9 mouse cellular contexts compared by ENCODE assay signal in the genomic region with DNA sequence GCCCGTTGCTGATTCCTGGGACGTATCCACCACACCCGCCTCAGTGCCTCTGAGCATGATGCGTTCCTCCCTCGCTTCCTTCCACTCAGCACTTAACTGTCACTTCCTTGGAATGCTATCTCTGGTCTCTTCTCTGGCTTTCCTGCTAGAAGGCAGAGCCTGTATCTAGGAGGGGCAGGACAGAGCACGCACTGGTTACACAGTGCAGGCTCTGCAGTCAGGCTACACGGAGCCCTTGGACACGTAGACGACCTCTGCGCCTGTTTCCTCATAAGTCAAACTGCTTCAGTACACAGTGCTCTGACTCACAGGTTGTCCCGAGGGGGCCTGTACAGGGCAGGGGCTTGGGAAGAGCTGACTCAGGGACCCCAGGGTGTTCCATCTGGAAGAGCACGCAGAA. TPM values are rescaled to one million over a fixed set of nuclear protein-coding genes. Genes with fewer than 3 reads are reported as not detected.
DNase-seq lines count a peak whose midpoint lies in the region; ATAC-seq and TF ChIP-seq lines count a peak whose summit lies in the region.
"Had no signal": no experiment of that assay in that cellular context is flagged by ENCODE, and none has a peak within 500 bp of the region (broad histone marks: within the 10 kb centered on the region; RNA-seq: fewer than 3 reads in every experiment).

No protein-coding gene starts in this region.

- H3K27me3 ChIP-seq in hindbrain, embryonic 13.5 days: no peaks in the 10 kb centered on the region
- H3K27me3 ChIP-seq in hindbrain, embryonic 16.5 days (replicated peaks; ENCODE audit: control insufficient read depth, insufficient read depth, low read length): no peaks in the 10 kb centered on the region
- H3K27me3 ChIP-seq: midbrain, embryonic 15.5 days had no signal

- TF ChIP-seq POLR2A in embryonic fibroblast, embryonic 13.5 days (IDR thresholded peaks at IDR 0.05; ENCODE audit: low read depth, low read length): no peak; the same call in 1 of the 2 replicates

- no peak overlapping the region for H3K27ac ChIP-seq in hindbrain, embryonic 13.5 days
- H3K27ac ChIP-seq in hindbrain, embryonic 16.5 days (ENCODE audit: low read depth, low read length): no peak overlapping the region
- H3K27ac ChIP-seq in embryonic fibroblast, embryonic 13.5 days (ENCODE audit: insufficient read depth, low read length): peak overlapping the region; percentile 37; the same call in 1 of the 2 replicates
- H3K27ac ChIP-seq: midbrain, embryonic 15.5 days had no signal

- WGBS in hindbrain, embryonic 13.5 days: 85% methylated on average over 12 of the region's 12 CpGs
- WGBS in hindbrain, embryonic 16.5 days: 86% methylated on average over 12 of the region's 12 CpGs

- H3K4me2 ChIP-seq in hindbrain, embryonic 13.5 days: no peak overlapping the region
- H3K4me2 ChIP-seq in hindbrain, embryonic 16.5 days (ENCODE audit: low read length): no peak overlapping the region
- H3K4me2 ChIP-seq: midbrain, embryonic 15.5 days had no signal

- H3K9me3 ChIP-seq in hindbrain, embryonic 13.5 days: no peaks in the 10 kb centered on the region
- no peaks in the 10 kb centered on the region for H3K9me3 ChIP-seq in hindbrain, embryonic 16.5 days (ENCODE audit: control insufficient read depth, low read length)
- H3K9me3 ChIP-seq: midbrain, embryonic 15.5 days had no signal

- no peak for TF ChIP-seq CTCF in embryonic fibroblast, embryonic 13.5 days (IDR thresholded peaks at IDR 0.05; ENCODE audit: borderline replicate concordance, insufficient read depth, low read length)

- ATAC-seq in hindbrain, embryonic 13.5 days (ENCODE audit: low FRiP score): no peak
- no peak for ATAC-seq in hindbrain, embryonic 16.5 days
- ATAC-seq: midbrain, embryonic 15.5 days had no signal

- peak; percentile 31 to 51 for DNase-seq in kidney, postnatal 25 days
- DNase-seq in lung, postnatal 4 days: peak; percentile 50 to 62
- DNase-seq in spleen, adult 12 weeks (ENCODE audit: low spot score): no peak
- no peak for DNase-seq in spleen, adult 18-20 months
- DNase-seq in layer of hippocampus, adult 9-10 months (ENCODE audit: low spot score): no peak

- H3K4me1 ChIP-seq in hindbrain, embryonic 13.5 days (replicated peaks): peaks cover 54% of the 10 kb centered on the region
- peaks cover 18% of the 10 kb centered on the region for H3K4me1 ChIP-seq in hindbrain, embryonic 16.5 days (ENCODE audit: control insufficient read depth, insufficient read depth, low read depth, low read length)
- H3K4me1 ChIP-seq in embryonic fibroblast, embryonic 13.5 days (ENCODE audit: control insufficient read depth, insufficient read depth, low read length): peaks cover 16% of the 10 kb centered on the region; the same call in 1 of the 2 replicates

- H3K4me3 ChIP-seq in hindbrain, embryonic 13.5 days: no peak overlapping the region
- H3K4me3 ChIP-seq in hindbrain, embryonic 16.5 days (ENCODE audit: low read length): no peak overlapping the region
- H3K4me3 ChIP-seq in embryonic fibroblast, embryonic 13.5 days (ENCODE audit: insufficient read depth, low read length): no peak overlapping the region
- H3K4me3 ChIP-seq: midbrain, embryonic 15.5 days had no signal

- peak overlapping the region; percentile 53; the same call in 1 of the 2 replicates for H3K9ac ChIP-seq in hindbrain, embryonic 13.5 days
- H3K9ac ChIP-seq in hindbrain, embryonic 16.5 days (ENCODE audit: low read depth, low read length): no peak overlapping the region
- H3K9ac ChIP-seq: midbrain, embryonic 15.5 days had no signal

- H3K36me3 ChIP-seq in hindbrain, embryonic 13.5 days: peaks cover 66% of the 10 kb centered on the region
- peaks cover 2% of the 10 kb centered on the region; the same call in 1 of the 2 replicates for H3K36me3 ChIP-seq in hindbrain, embryonic 16.5 days (ENCODE audit: control insufficient read depth, insufficient read depth, low read length)

RNA-seq across cellular contexts. Expression of a gene that starts 8.2 kb away (rescaled TPM):
- polyA plus RNA-seq in hindbrain, embryonic 13.5 days (2015; fragmentation: Nextera tagmentation; extraction: Ambion mirVana): 21.6 and 23.4 TPM in 2 replicates
- polyA plus RNA-seq in hindbrain, embryonic 16.5 days (2015; fragmentation: Nextera tagmentation; extraction: Ambion mirVana): 22.0 and 22.1 TPM in 2 replicates
- polyA plus RNA-seq in embryonic fibroblast, embryonic 13.5 days (2011; ENCODE audit: insufficient read length, low read depth, missing spikeins): 16.5 and 18.0 TPM in 2 replicates

RNA-seq across cellular contexts. Expression of a gene that starts 40.9 kb away (rescaled TPM):
- 336 and 347 TPM in 2 replicates for polyA plus RNA-seq in hindbrain, embryonic 13.5 days (2015; fragmentation: Nextera tagmentation; extraction: Ambion mirVana)
- polyA plus RNA-seq in hindbrain, embryonic 16.5 days (2015; fragmentation: Nextera tagmentation; extraction: Ambion mirVana): 332 and 340 TPM in 2 replicates
- polyA plus RNA-seq in embryonic fibroblast, embryonic 13.5 days (2011; ENCODE audit: insufficient read length, low read depth, missing spikeins): 208 and 219 TPM in 2 replicates

Comparison
In these comparisons a context has a peak if more than half of its experiments do, and no peak if none do; other contexts are left out.
1. DNase-seq: peak in kidney, postnatal 25 days (2 of 2) and lung, postnatal 4 days (2 of 2); none in spleen, adult 12 weeks (single experiment), spleen, adult 18-20 months (0 of 2) and layer of hippocampus, adult 9-10 months (single experiment).